Mouse (Mus musculus) hindbrain, embryonic 11.5 days (tissue): ENCODE measurements around the gene Acox3. TPM values are rescaled to one million over a fixed set of nuclear protein-coding genes. Genes with fewer than 3 reads are reported as not detected.

Experiments
- ATAC-seq: fragments of 200-750 bp; cut with Nextera tagmentation; 2 replicates; pipeline ENCODE4 v1.8.0; 2017; ENCODE audit warnings: mild to moderate bottlenecking, moderate TSS enrichment, moderate library complexity; ENCODE audit not compliant: low FRiP score
- DNase-seq: peaks from one replicate; pipeline ENCODE4 v3.0.0-alpha.2; 2015; ENCODE audit warnings: low spot score
- H3K27ac ChIP-seq: fragments of 300-500 bp; sonication (generic); 2 replicates; pipeline ENCODE4 v1.5.1; 2014; ENCODE audit warnings: mild to moderate bottlenecking, low read depth, low read length
- H3K27me3 ChIP-seq: fragments of 300-500 bp; sonication (generic); 2 replicates; pipeline ENCODE4 v1.6.1; 2014; ENCODE audit warnings: mild to moderate bottlenecking, low read length, moderate library complexity, mixed read lengths; ENCODE audit not compliant: control insufficient read depth, insufficient read depth
- H3K36me3 ChIP-seq: fragments of 300-500 bp; sonication (generic); 2 replicates; pipeline ENCODE4 v1.6.1; 2014; ENCODE audit warnings: mild to moderate bottlenecking, low read length, moderate library complexity, mixed read lengths; ENCODE audit not compliant: control insufficient read depth, insufficient read depth
- H3K4me1 ChIP-seq: fragments of 300-500 bp; sonication (generic); replicated peaks from 2 replicates; pipeline ENCODE4 v1.6.1; 2014; ENCODE audit warnings: low read length, mixed read lengths; ENCODE audit not compliant: control insufficient read depth, insufficient read depth
- H3K4me2 ChIP-seq: fragments of 300-500 bp; sonication (generic); replicated peaks from 2 replicates; pipeline ENCODE4 v1.6.1; 2014; ENCODE audit warnings: mild to moderate bottlenecking, low read depth, low read length
- H3K4me3 ChIP-seq: fragments of 300-500 bp; sonication (generic); 2 replicates; pipeline ENCODE4 v1.5.1; 2014; ENCODE audit warnings: low read depth, low read length
- H3K9ac ChIP-seq: fragments of 300-500 bp; sonication (generic); 2 replicates; pipeline ENCODE4 v1.6.1; 2014; ENCODE audit warnings: low read depth, low read length
- H3K9me3 ChIP-seq: fragments of 300-500 bp; sonication (generic); 2 replicates; pipeline ENCODE4 v1.6.1; 2016; ENCODE audit warnings: low read length; ENCODE audit not compliant: control insufficient read depth
- WGBS: fragments of 180-500 bp; shearing (Covaris S2); extraction: QIAGEN DNeasy Blood & Tissue Kit; methylation state at CpG from one replicate; pipeline ENCODE4 v1.1.7; 2014; 5-methylcytosine and 5-hydroxymethylcytosine counted together
- polyA plus RNA-seq: library from polyadenylated mRNA; unstranded; fragments of >200 nt; fragmentation: Nextera tagmentation; extraction: Ambion mirVana; gene quantifications from 2 replicates; pipeline ENCODE4 v1.2.1, GENCODE M21; 2014

Gene Acox3
- polyA plus RNA-seq, 1 experiment from 2014 or later, result 14.7 TPM

DNA sequence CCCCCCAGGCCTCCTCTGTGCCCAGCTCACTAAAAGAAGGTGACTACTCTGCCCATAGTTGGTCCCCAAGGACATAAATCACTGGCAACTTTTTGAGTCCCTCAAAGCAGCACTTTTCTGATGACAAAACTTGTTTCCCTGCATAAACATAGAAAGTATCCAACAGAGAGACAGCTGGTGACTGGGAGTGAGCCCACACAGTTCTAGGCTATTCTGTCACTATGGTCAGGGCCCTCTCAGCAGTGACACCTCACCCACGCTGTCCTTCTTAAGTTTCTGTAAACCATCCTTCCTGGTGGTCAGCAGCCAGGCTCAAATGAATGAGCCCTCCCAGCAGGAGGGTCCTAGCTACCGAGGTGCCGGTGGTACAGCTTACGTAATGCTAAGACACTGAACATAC lies 16.2 kb upstream of the Acox3 start:
- Histone ChIP-seq H3K36me3 (no peaks in the 10 kb centered on the region; the same call in 1 of the 2 replicates), H3K27me3 (no peaks in the 10 kb centered on the region), H3K4me2 (no peak overlapping the region), H3K9ac (no peak overlapping the region), H3K9me3 (no peaks in the 10 kb centered on the region), H3K4me1 (no peaks in the 10 kb centered on the region), H3K27ac (no peak overlapping the region), H3K4me3 (no peak overlapping the region)
- ATAC-seq (no peak), DNase-seq (no peak)
- 87% methylated on average over 4 of the region's 4 CpGs for WGBS

DNA sequence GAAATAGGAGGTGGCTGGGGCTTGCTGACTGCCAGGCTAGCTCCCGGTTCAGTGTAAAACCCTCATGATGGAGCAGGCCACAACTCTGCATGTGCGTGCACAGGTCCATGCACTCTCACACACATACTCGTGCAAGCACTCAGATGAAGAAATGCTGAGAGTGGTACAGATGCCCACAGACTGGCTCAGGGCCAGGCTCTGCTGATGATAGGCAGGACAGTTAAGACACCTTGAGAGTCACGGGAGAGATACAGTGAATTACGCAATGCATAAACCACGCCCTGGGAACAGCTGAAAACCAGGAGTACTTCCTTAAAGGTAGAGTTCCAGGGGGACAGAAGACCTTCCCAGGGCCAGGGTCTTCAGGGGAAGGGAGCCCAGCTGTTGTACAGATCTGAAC lies 11.3 kb upstream of the Acox3 start:
- H3K9ac ChIP-seq, result no peak overlapping the region
- DNase-seq (no peak), ATAC-seq (no peak)
- H3K36me3 ChIP-seq, result no peaks in the 10 kb centered on the region
- no peak overlapping the region for H3K4me3 ChIP-seq
- no peak overlapping the region for H3K27ac ChIP-seq
- H3K9me3 ChIP-seq, result no peaks in the 10 kb centered on the region
- peaks cover 5% of the 10 kb centered on the region; the same call in 1 of the 2 replicates for H3K4me1 ChIP-seq
- 96% methylated on average over 6 of the region's 6 CpGs for WGBS
- H3K4me2 ChIP-seq, result no peak overlapping the region
- H3K27me3 ChIP-seq, result no peaks in the 10 kb centered on the region

DNA sequence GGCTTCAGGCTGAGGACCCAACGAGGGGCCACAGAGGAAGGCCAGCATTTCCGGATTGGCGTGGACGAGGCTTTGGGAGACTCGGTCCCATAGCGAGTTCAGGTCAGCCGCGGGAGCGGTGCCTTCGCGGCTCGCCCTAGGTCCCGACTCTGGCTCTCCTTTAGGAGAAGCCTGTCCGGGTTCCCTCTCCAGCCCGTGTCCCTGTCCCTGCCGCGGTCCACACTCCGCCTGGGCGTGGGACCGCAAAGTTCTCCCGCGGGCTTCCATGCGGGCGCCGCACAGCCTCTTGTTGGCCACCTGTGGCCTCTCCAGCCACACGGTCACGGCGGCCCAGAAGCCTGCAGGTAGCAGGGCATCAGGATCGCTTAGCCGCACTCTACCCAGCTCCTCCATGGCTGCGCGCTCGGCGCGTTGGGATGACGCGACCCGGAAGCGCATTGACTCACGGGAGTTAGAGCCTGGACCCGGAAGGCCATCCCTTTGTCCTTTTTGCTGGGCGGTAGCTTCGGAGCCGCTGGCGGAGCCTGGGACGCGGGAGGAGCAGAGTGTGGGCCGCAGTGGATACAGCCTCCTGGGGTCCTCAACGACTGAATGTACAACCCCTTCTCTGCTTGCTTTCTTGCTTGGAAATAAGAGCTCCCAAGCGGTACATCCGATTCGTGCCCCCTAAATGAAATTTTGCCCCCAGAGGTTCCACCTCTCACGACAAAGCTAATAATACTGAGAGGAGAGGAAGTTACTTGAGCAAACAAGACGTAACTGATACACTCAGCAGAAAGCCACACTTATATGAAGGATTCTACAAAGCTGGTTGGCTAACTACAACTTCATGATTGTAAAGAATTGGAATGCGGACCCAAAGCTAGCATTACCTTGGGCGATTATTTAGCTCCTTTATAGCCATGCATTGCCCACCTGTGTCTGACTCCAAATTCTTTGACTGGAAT lies 7.9 kb upstream of the Acox3 start, which contains the start of gene Trmt44:
Gene Trmt44, minus strand, starts transcription at position 418 of the 947 bp plus-strand sequence.
- H3K9ac ChIP-seq, result peak within 1 kb of the TSS; percentile 84
- peak within 1 kb of the TSS; percentile 92 for H3K4me2 ChIP-seq
- DNase-seq, result peak; percentile 93
- ATAC-seq, result peak; percentile 97
- WGBS, result 4% methylated on average over 56 of the region's 56 CpGs
- H3K9me3 ChIP-seq, result no peaks in the 10 kb centered on the region
- H3K4me3 ChIP-seq, result peak within 1 kb of the TSS; percentile 96
- peaks cover 5% of the 10 kb centered on the region; the same call in 1 of the 2 replicates for H3K4me1 ChIP-seq
- H3K27ac ChIP-seq, result peak within 1 kb of the TSS; percentile 86
- no peaks in the 10 kb centered on the region for H3K27me3 ChIP-seq
- H3K36me3 ChIP-seq, result no peaks in the 10 kb centered on the region

DNA sequence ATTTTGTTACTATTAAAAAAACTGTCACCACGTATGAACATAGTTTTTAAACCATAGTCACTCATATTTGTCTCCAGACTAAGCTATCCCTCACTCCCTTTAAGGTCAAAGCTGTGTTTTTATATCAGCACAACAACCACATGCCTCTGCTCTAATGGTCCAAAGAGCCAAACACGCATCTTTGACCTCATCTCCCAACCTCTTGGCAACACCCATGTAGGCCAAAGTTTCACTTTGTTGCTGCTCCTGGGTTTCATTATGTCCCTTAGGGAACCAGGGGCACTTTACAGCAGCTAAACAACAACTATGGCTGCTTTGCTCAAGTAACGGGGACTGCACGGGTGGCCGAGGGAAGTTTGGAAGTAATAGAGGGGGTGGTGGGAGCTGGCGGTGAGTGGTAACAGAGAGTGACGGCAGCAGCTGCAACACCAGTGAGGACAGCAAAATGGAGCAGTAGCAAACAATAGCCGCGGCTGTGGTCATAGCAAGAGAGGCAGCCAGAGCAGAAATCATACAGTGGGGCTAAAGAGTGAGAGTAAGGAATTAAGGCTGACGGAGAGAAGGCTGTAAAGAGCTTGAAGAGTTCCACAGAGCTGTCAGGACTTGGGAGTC lies 6.3 kb upstream of the Acox3 start:
- peaks cover 5% of the 10 kb centered on the region; the same call in 1 of the 2 replicates for H3K4me1 ChIP-seq
- WGBS, result 91% methylated on average over 10 of the region's 10 CpGs
- no peaks in the 10 kb centered on the region for H3K9me3 ChIP-seq
- H3K27me3 ChIP-seq, result no peaks in the 10 kb centered on the region
- ATAC-seq (no peak), DNase-seq (no peak)
- no peak overlapping the region for H3K9ac ChIP-seq
- H3K4me3 ChIP-seq, result no peak overlapping the region
- H3K4me2 ChIP-seq, result no peak overlapping the region
- no peak overlapping the region for H3K27ac ChIP-seq
- no peaks in the 10 kb centered on the region for H3K36me3 ChIP-seq

DNA sequence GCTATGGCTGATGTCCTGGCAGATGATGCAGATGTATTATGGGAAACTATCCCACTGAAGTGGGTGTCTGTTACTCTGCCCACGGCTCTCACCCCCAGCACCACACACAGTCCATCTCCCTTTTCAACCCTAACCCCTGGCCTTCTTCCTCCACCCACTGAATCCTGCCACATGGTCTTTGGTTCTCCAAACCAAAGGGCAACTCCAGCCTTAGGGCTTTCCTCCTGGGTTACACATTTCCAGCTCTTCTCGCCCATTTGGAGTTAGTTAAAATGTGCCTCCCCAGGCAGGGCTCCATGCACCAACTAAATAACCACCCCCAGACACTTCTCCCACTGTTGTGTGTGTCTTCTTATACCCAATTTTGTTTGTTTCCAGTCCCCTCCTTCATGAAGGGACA lies 4.4 kb upstream of the Acox3 start:
- WGBS, result 83% methylated on average over 2 of the region's 2 CpGs
- H3K4me3 ChIP-seq, result no peak overlapping the region
- no peak for ATAC-seq
- no peak for DNase-seq
- no peak overlapping the region for H3K9ac ChIP-seq
- no peaks in the 10 kb centered on the region for H3K27me3 ChIP-seq
- peaks cover 5% of the 10 kb centered on the region; the same call in 1 of the 2 replicates for H3K4me1 ChIP-seq
- H3K27ac ChIP-seq, result no peak overlapping the region
- no peak overlapping the region for H3K4me2 ChIP-seq
- H3K9me3 ChIP-seq, result no peaks in the 10 kb centered on the region
- no peaks in the 10 kb centered on the region for H3K36me3 ChIP-seq

DNA sequence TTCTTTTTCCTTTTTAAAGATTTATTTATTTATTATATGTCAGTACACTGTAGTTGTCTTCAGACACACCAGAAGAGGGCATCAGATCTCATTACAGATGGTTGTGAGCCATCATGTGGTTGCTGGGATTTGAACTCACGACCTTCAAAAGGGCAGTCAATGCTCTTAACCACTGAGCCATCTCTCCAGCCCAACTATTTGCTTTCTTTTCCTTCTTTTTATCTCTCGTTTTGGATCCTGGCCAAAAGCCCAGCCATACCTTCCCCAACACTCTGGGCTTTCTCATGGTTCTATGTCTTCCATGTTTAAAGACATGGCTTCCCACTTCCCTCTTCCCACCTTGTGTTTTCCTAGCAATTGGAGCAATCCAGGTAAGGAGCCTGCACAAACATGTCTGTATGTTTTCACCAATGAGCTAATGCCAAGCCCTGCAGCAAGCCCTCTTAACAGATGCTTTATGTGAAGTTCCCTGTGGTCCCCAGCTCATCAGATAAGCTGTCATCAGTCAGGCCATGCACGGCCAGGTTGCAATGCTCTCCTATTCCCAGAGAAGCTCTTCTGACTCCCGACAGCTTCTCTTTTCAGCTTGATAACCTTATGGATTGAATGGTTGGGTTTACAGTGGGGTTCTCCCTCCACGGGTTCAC lies 3.5 kb upstream of the Acox3 start:
- Histone ChIP-seq H3K36me3 (no peaks in the 10 kb centered on the region), H3K9me3 (no peaks in the 10 kb centered on the region), H3K27me3 (no peaks in the 10 kb centered on the region), H3K4me2 (no peak overlapping the region), H3K4me1 (no peaks in the 10 kb centered on the region; the same call in 1 of the 2 replicates), H3K9ac (no peak overlapping the region), H3K27ac (no peak overlapping the region), H3K4me3 (no peak overlapping the region)
- WGBS, result 67% methylated on average over 5 of the region's 5 CpGs
- DNase-seq (no peak), ATAC-seq (no peak)

DNA sequence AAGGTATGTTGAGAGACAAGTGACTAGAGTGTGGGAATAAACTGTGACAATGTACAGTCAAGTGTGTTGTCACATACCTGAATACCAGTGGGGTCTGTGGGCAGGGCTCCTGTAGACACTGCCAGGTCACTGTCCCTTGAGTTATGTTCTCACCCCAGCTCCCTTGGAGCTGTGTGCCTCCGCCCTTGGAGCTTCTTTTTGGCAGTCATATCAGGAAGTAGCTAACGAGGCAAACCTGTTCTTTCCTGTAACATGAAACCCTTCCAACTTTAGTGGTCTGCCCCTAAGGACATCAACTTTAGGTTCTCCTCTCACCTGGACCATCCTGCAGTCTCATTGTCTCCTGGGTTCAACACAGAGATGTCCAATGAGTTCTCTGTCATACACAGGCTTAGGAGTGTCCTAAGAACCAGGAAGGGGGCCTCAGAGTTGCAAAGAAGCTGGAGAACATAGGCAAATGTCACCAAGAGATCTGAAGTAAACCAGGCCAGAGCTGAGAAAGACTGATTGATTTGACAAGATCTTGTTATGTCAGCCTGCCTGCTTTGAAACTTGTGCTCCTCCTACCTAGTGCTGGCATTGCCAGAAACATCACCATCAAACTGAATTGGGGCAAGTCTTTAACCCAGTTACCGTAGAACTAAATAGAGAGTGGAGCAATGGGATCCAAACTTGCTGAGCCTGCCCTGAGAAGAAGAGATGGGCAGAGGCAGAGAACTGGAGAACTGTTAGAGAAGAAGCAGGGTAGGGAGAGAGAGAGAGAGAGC lies 2.5 kb upstream of the Acox3 start:
- no peak for DNase-seq
- no peak overlapping the region for H3K4me2 ChIP-seq
- ATAC-seq, result no peak
- no peaks in the 10 kb centered on the region; the same call in 1 of the 2 replicates for H3K4me1 ChIP-seq
- no peaks in the 10 kb centered on the region for H3K36me3 ChIP-seq
- no peak overlapping the region for H3K9ac ChIP-seq
- WGBS, result 67% methylated on average over 3 of the region's 3 CpGs
- no peak overlapping the region for H3K4me3 ChIP-seq
- no peaks in the 10 kb centered on the region for H3K27me3 ChIP-seq
- H3K9me3 ChIP-seq, result no peaks in the 10 kb centered on the region
- H3K27ac ChIP-seq, result no peak overlapping the region

DNA sequence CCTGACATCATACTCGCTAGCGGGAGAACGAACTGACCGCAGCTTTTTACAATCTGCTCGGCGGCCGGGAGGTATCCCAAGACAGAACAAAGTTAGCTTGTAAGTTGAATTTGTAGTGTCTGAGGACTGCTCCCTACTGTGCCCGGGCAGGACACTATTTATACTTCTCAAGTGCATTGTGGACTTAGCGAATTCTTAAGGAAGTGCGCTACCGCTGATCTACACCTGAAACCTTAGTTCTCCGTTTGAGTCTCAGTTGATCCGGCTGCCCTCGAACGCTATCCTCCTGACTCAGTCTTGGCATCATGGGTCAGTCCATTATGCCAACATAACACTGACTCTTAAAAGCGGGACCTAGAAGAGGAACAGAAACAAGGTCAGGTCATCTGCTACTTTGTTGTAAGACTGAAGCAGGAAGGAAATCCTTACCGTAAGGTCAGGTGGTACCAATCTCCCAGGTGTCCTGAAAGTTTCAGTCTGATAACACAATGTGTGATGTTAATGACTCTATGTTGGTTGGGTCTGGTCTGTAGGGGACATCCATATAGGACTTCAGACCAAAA lies 462 bp downstream of the Acox3 start:
- ATAC-seq, result peak; percentile 39; the same call in 1 of the 2 replicates
- no peaks in the 10 kb centered on the region for H3K27me3 ChIP-seq
- peak overlapping the region; percentile 44 for H3K4me3 ChIP-seq
- peak overlapping the region; percentile 40 for H3K4me2 ChIP-seq
- no peak overlapping the region for H3K27ac ChIP-seq
- H3K9ac ChIP-seq, result peak overlapping the region; percentile 40; the same call in 1 of the 2 replicates
- no peaks in the 10 kb centered on the region; the same call in 1 of the 2 replicates for H3K4me1 ChIP-seq
- H3K36me3 ChIP-seq, result no peaks in the 10 kb centered on the region
- H3K9me3 ChIP-seq, result no peaks in the 10 kb centered on the region
- no peak for DNase-seq
- 6% methylated on average over 17 of the region's 17 CpGs for WGBS
